Mouse (Mus musculus) hindbrain, postnatal 0 days (tissue): ENCODE data around the gene Lrrc51. TPM values are rescaled to one million over a fixed set of nuclear protein-coding genes. Genes with fewer than 3 reads are reported as not detected.

Source experiments
- ATAC-seq: fragments of 200-750 bp; cut with Nextera tagmentation; 2 replicates; pipeline ENCODE4 v1.8.0; 2017; ENCODE audit warnings: mild to moderate bottlenecking, moderate TSS enrichment, moderate library complexity
- DNase-seq: peaks from one replicate; pipeline ENCODE4 v3.0.0-alpha.2; 2015; ENCODE audit warnings: low spot score
- H3K27ac ChIP-seq: fragments of 300-500 bp; sonication (generic); 2 replicates; pipeline ENCODE4 v1.5.1; 2014; ENCODE audit warnings: mild to moderate bottlenecking
- H3K27me3 ChIP-seq: fragments of 300-500 bp; sonication (generic); 2 replicates; pipeline ENCODE4 v1.6.1; 2014; ENCODE audit warnings: low read length, mixed read lengths; ENCODE audit not compliant: insufficient read depth
- H3K36me3 ChIP-seq: fragments of 300-500 bp; sonication (generic); 2 replicates; pipeline ENCODE4 v1.6.1; 2014; ENCODE audit warnings: low read length, mixed read lengths; ENCODE audit not compliant: insufficient read depth
- H3K4me1 ChIP-seq: fragments of 300-500 bp; sonication (generic); 2 replicates; pipeline ENCODE4 v1.6.1; 2014; ENCODE audit warnings: antibody characterized with exemption, low read length, mixed read lengths; ENCODE audit not compliant: insufficient read depth
- H3K4me2 ChIP-seq: fragments of 300-500 bp; sonication (generic); 2 replicates; pipeline ENCODE4 v1.6.1; 2014; ENCODE audit warnings: low read depth, mild to moderate bottlenecking, low read length, moderate library complexity, mixed read lengths
- H3K4me3 ChIP-seq: fragments of 300-500 bp; sonication (generic); 2 replicates; pipeline ENCODE4 v1.5.1; 2014; ENCODE audit warnings: low read length
- H3K9ac ChIP-seq: fragments of 300-500 bp; sonication (generic); replicated peaks from 2 replicates; pipeline ENCODE4 v1.6.1; 2014; ENCODE audit warnings: mild to moderate bottlenecking, low read length, moderate library complexity, mixed read lengths
- H3K9me3 ChIP-seq: fragments of 300-500 bp; sonication (generic); 2 replicates; pipeline ENCODE4 v1.6.1; 2016; ENCODE audit warnings: low read length, mixed read lengths
- CTCF ChIP-seq: IDR thresholded peaks from 2 replicates; pipeline ENCODE4 v1.5.1; 2016; ENCODE audit warnings: antibody characterized with exemption, control low read depth, low read depth
- WGBS: fragments of 180-500 bp; shearing (Covaris S2); extraction: QIAGEN DNeasy Blood & Tissue Kit; methylation state at CpG from one replicate; pipeline ENCODE4 v1.1.7; 2014; 5-methylcytosine and 5-hydroxymethylcytosine counted together
- microRNA-seq, 2 experiments: library from miRNA; unstranded; fragments of <30 nt; microRNA quantifications; one replicate each; pipeline ENCODE4; 2016
- polyA plus RNA-seq: library from polyadenylated mRNA; unstranded; fragments of >200 nt; fragmentation: Nextera tagmentation; extraction: Ambion mirVana; gene quantifications from 2 replicates; pipeline ENCODE4 v1.2.1, GENCODE M21; 2015
- total RNA-seq: library from RNA; depleted of rRNA; stranded (reverse); fragments of >200 nt; gene quantifications from 2 replicates; pipeline ENCODE4 v1.2.3, GENCODE M21; 2014; rRNA removed

Lrrc51 gene
- total and polyA plus RNA-seq, 2 experiments from 2014 or later, result 5.2 to 9.7 TPM

GRCm38 (mm10) chr7:101863415-101863814 lies 70.3 kb downstream of the Lrrc51 start, which contains the start of gene Anapc15:
TSS of gene Anapc15 (plus strand) at chr7:101863715.
- ATAC-seq (no peak), DNase-seq (no peak)
- H3K36me3 ChIP-seq, result no peaks in the 10 kb centered on the region
- H3K4me1 ChIP-seq, result no peaks in the 10 kb centered on the region
- no peak for TF ChIP-seq CTCF
- H3K9ac ChIP-seq, result no peak within 1 kb of the TSS
- 82% methylated on average over 3 of the region's 3 CpGs for WGBS
- H3K27ac ChIP-seq, result no peak within 1 kb of the TSS
- no peak within 1 kb of the TSS for H3K4me3 ChIP-seq
- H3K27me3 ChIP-seq, result no peaks in the 10 kb centered on the region
- no peaks in the 10 kb centered on the region for H3K9me3 ChIP-seq
- no peak within 1 kb of the TSS for H3K4me2 ChIP-seq

Small RNAs within 50 kb of the gene (microRNA-seq; reads per million reads assigned to microRNA genes)
- 0 reads per million in 2 experiments for gene Gm22655

Other genes starting within 250 kb of the Lrrc51 start
- 3.7 and 4.5 TPM in 2 replicates for gene Phox2a, start 115.6 kb downstream of the Lrrc51 start, total RNA-seq
- gene Phox2a, start 115.6 kb downstream of the Lrrc51 start, polyA plus RNA-seq, result 2.0 and 2.1 TPM in 2 replicates
- 28.2 and 30.0 TPM in 2 replicates for gene Inppl1, start 95.7 kb downstream of the Lrrc51 start, total RNA-seq
- gene Inppl1, start 95.7 kb downstream of the Lrrc51 start, polyA plus RNA-seq, result 10.3 and 14.3 TPM in 2 replicates
- 1.8 and 7.1 TPM in 2 replicates for gene Folr2, start 76.7 kb downstream of the Lrrc51 start, total RNA-seq
- gene Folr2, start 76.7 kb downstream of the Lrrc51 start, polyA plus RNA-seq, result 2.2 and 2.3 TPM in 2 replicates
- gene Anapc15, start 70.2 kb downstream of the Lrrc51 start, total RNA-seq, result 49.3 and 59.8 TPM in 2 replicates
- 65.1 and 67.3 TPM in 2 replicates for gene Anapc15, start 70.2 kb downstream of the Lrrc51 start, polyA plus RNA-seq
- 19.3 and 28.8 TPM in 2 replicates for gene Folr1, start 63.1 kb downstream of the Lrrc51 start, total RNA-seq
- gene Folr1, start 63.1 kb downstream of the Lrrc51 start, polyA plus RNA-seq, result 78.5 and 93.8 TPM in 2 replicates
- gene Lamtor1, start 28.0 kb downstream of the Lrrc51 start, total RNA-seq, result 130 and 156 TPM in 2 replicates
- gene Lamtor1, start 28.0 kb downstream of the Lrrc51 start, polyA plus RNA-seq, result 167 and 181 TPM in 2 replicates
- 0.52 TPM in 1 of 2 replicates, not detected in the other for gene Tomt, start 27.5 kb downstream of the Lrrc51 start, total RNA-seq
- gene Tomt, start 27.5 kb downstream of the Lrrc51 start, polyA plus RNA-seq, result 0.16 and 0.49 TPM in 2 replicates
- gene Numa1, start 216 bp upstream of the Lrrc51 start, total RNA-seq, result 82.9 and 89.3 TPM in 2 replicates
- gene Numa1, start 216 bp upstream of the Lrrc51 start, polyA plus RNA-seq, result 24.4 and 26.5 TPM in 2 replicates
- 7.1 and 14.7 TPM in 2 replicates for gene Il18bp, start 84.8 kb upstream of the Lrrc51 start, total RNA-seq
- gene Il18bp, start 84.8 kb upstream of the Lrrc51 start, polyA plus RNA-seq, result 3.0 and 3.3 TPM in 2 replicates
- gene Rnf121, start 131.6 kb upstream of the Lrrc51 start, total RNA-seq, result 28.8 and 31.7 TPM in 2 replicates
- gene Rnf121, start 131.6 kb upstream of the Lrrc51 start, polyA plus RNA-seq, result 22.6 and 23.8 TPM in 2 replicates
- 16.2 and 22.6 TPM in 2 replicates for gene Xndc1, start 131.6 kb upstream of the Lrrc51 start, total RNA-seq
- gene Xndc1, start 131.6 kb upstream of the Lrrc51 start, polyA plus RNA-seq, result 15.8 and 19.0 TPM in 2 replicates
- gene Xntrpc, start 131.8 kb upstream of the Lrrc51 start, total RNA-seq, result 0.47 and 3.5 TPM in 2 replicates
- gene Xntrpc, start 131.8 kb upstream of the Lrrc51 start, polyA plus RNA-seq, result 0.40 and 0.42 TPM in 2 replicates
- gene Trpc2, start 149.2 kb upstream of the Lrrc51 start, total RNA-seq, result 2.5 TPM in 1 of 2 replicates, not detected in the other
- 0.09 TPM in 1 of 2 replicates, not detected in the other for gene Trpc2, start 149.2 kb upstream of the Lrrc51 start, polyA plus RNA-seq
- 0.10 and 2.3 TPM in 2 replicates for gene Art1, start 167.8 kb upstream of the Lrrc51 start, total RNA-seq
- gene Art1, start 167.8 kb upstream of the Lrrc51 start, polyA plus RNA-seq, result 0.39 and 0.44 TPM in 2 replicates
- 0.32 TPM in 1 of 2 replicates, not detected in the other for gene Art5, start 175.6 kb upstream of the Lrrc51 start, total RNA-seq
- 0.19 and 0.21 TPM in 2 replicates for gene Art5, start 175.6 kb upstream of the Lrrc51 start, polyA plus RNA-seq
- not detected in 2 replicates for gene Chrna10, start 182.9 kb upstream of the Lrrc51 start, total RNA-seq
- 0.08 TPM in 1 of 2 replicates, not detected in the other for gene Chrna10, start 182.9 kb upstream of the Lrrc51 start, polyA plus RNA-seq